In the genomic region with DNA sequence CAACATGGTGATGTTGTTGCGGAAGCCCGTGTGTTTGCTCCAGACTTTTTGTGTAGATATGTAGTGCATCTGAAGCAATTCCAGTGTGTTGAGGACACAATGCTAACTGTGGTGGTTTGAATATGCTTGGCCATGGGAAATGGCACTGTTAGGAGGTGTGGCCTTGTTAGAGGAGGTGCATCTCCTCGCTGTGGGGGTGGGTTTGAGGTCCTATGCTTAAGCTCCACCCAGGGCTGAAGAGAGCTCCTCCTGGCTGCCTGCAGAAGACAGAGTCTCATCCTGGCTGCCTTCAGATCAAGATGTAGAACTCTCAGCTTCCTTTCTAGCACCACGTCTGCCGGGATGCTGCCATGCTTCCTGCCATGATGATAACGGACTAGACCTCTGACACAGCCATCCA, we compare ENCODE assay signal across 19 mouse cellular contexts. TPM values are rescaled to one million over a fixed set of nuclear protein-coding genes. Genes with fewer than 3 reads are reported as not detected.
"Had no signal": no experiment of that assay in that cellular context is flagged by ENCODE, and none has a peak within 500 bp of the region (broad histone marks: within the 10 kb centered on the region; RNA-seq: fewer than 3 reads in every experiment).

No protein-coding gene starts in this region.

- H3K4me2 ChIP-seq: lung, embryonic 14.5 days; midbrain, embryonic 12.5 days; neural tube, embryonic 13.5 days; neural tube, embryonic 15.5 days had no signal

- H3K9ac ChIP-seq: lung, embryonic 14.5 days; midbrain, embryonic 12.5 days; neural tube, embryonic 13.5 days; neural tube, embryonic 15.5 days had no signal

- H3K36me3 ChIP-seq: neural tube, embryonic 15.5 days had no signal

- H3K4me3 ChIP-seq: midbrain, embryonic 10.5 days; midbrain, embryonic 12.5 days; myocyte; neural tube, embryonic 13.5 days; neural tube, embryonic 15.5 days had no signal

- ATAC-seq: midbrain, embryonic 16.5 days had no signal

- H3K27me3 ChIP-seq: midbrain, embryonic 12.5 days; neural tube, embryonic 13.5 days; neural tube, embryonic 15.5 days had no signal

- H3K9me3 ChIP-seq: neural tube, embryonic 13.5 days; neural tube, embryonic 15.5 days had no signal

- DNase-seq: lung, adult 18-20 months; lung, embryonic 14.5 days; lung, postnatal 10 days; lung, postnatal 4 days; midbrain, embryonic 14.5 days; retina, postnatal 1 day; right cerebral cortex, adult 18-20 months; right cerebral cortex, postnatal 25 days; right cerebral cortex, postnatal 4 days; spleen, adult 18-20 months; thymus, adult 18-20 months; thymus, postnatal 14 days; thymus, postnatal 36 days had no signal

- H3K27ac ChIP-seq: midbrain, embryonic 10.5 days; midbrain, embryonic 12.5 days; neural tube, embryonic 13.5 days; neural tube, embryonic 15.5 days had no signal

RNA-seq across cellular contexts. Expression of gene Wasf3, which starts 1.4 kb away (rescaled TPM):
- polyA plus RNA-seq: myocyte had no signal
